Mouse (Mus musculus) natural killer cell, adult 2 months (primary cell): ENCODE data around the gene Olfr1393.

Source experiments
- DNase-seq, 2 experiments: peaks; one replicate each; pipeline ENCODE4 v3.0.0; 2022; ENCODE audit warnings: low spot score in 2 of 2

Olfr1393 gene

GRCm38 (mm10) chr11:49278222-49278621 is at the start of gene Olfr1393:
Olfr1393 (plus strand) TSS chr11:49278304.
- no peak for DNase-seq

GRCm38 (mm10) chr11:49232781-49233180 is 45.3 kb upstream of the Olfr1393 start:
- DNase-seq = no peak

GRCm38 (mm10) chr11:49235459-49236207 is 42.5 kb upstream of the Olfr1393 start:
- DNase-seq = no peak

- DNase-seq = no peak
Measured at GRCm38 (mm10) chr11:49236891-49237290, 41.2 kb upstream of the Olfr1393 start.

- no peak for DNase-seq
Measured at GRCm38 (mm10) chr11:49237532-49237931, 40.6 kb upstream of the Olfr1393 start.

GRCm38 (mm10) chr11:49240310-49240709 is 37.8 kb upstream of the Olfr1393 start:
- DNase-seq = no peak

- no peak for DNase-seq
Measured at GRCm38 (mm10) chr11:49240874-49241273, 37.2 kb upstream of the Olfr1393 start.

GRCm38 (mm10) chr11:49241471-49241870 is 36.6 kb upstream of the Olfr1393 start:
- DNase-seq = no peak

GRCm38 (mm10) chr11:49242944-49243626 is 35.0 kb upstream of the Olfr1393 start:
- DNase-seq = no peak

GRCm38 (mm10) chr11:49243727-49244594 is 34.1 kb upstream of the Olfr1393 start, which contains the start of gene Mgat1:
Mgat1 (plus strand) TSS chr11:49244191.
- DNase-seq = peak; percentile 94 to 95

- DNase-seq = no peak
Measured at GRCm38 (mm10) chr11:49244595-49244930, 33.5 kb upstream of the Olfr1393 start.

GRCm38 (mm10) chr11:49245176-49245575 is 32.9 kb upstream of the Olfr1393 start:
- no peak for DNase-seq

- DNase-seq = no peak
Measured at GRCm38 (mm10) chr11:49245634-49246415, 32.3 kb upstream of the Olfr1393 start.

- no peak for DNase-seq
Measured at GRCm38 (mm10) chr11:49246523-49246922, 31.6 kb upstream of the Olfr1393 start.

GRCm38 (mm10) chr11:49247255-49247654 is 30.8 kb upstream of the Olfr1393 start:
- no peak for DNase-seq

- no peak for DNase-seq
Measured at GRCm38 (mm10) chr11:49248226-49248973, 29.7 kb upstream of the Olfr1393 start.

GRCm38 (mm10) chr11:49248974-49249700 is 29.0 kb upstream of the Olfr1393 start:
- DNase-seq = no peak

- DNase-seq = peak; percentile 46 to 83
Measured at GRCm38 (mm10) chr11:49249811-49250421, 28.2 kb upstream of the Olfr1393 start.
